Mouse (Mus musculus): ENCODE data around the gene Arhgap24.
A peak's percentile ranks its signal among the peaks of the same experiment; 100 is the strongest.

Arhgap24 gene

GRCm38 (mm10) chr5:102742554-102743255 is 261.5 kb downstream of the Arhgap24 start:
- DNase-seq (ENCODE audit: low read depth, low spot score) = no peak

DNA sequence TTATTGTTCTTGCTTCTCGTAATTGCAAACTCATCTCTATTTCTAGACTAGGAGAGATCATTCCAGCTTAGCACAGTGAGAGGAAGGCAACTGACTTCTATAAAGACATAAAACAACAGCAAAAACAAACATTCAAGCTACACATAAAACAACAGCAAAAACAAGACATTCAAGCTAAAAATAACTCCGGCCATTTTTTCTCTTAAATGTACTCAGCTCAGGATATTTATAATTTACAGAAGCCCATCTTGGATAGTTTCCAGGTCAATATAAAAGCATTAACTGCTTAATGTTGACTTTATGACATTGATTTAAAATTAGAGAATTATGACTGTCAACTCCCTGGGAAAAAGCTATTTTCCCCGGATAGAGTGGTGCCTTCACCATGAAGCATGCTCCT is 262.2 kb downstream of the Arhgap24 start:
- no peak for DNase-seq (ENCODE audit: low read depth, low spot score)

GRCm38 (mm10) chr5:102744051-102744450 is 262.9 kb downstream of the Arhgap24 start:
- DNase-seq (ENCODE audit: low read depth, low spot score) = no peak

- no peak for DNase-seq (ENCODE audit: low read depth, low spot score)
Observed at GRCm38 (mm10) chr5:102748146-102748545, 267.0 kb downstream of the Arhgap24 start.

- no peak for DNase-seq (ENCODE audit: low read depth, low spot score)
Observed at GRCm38 (mm10) chr5:102749020-102749419, 267.8 kb downstream of the Arhgap24 start.

GRCm38 (mm10) chr5:102750674-102751073 is 269.5 kb downstream of the Arhgap24 start:
- DNase-seq (ENCODE audit: low read depth, low spot score) = no peak

DNA sequence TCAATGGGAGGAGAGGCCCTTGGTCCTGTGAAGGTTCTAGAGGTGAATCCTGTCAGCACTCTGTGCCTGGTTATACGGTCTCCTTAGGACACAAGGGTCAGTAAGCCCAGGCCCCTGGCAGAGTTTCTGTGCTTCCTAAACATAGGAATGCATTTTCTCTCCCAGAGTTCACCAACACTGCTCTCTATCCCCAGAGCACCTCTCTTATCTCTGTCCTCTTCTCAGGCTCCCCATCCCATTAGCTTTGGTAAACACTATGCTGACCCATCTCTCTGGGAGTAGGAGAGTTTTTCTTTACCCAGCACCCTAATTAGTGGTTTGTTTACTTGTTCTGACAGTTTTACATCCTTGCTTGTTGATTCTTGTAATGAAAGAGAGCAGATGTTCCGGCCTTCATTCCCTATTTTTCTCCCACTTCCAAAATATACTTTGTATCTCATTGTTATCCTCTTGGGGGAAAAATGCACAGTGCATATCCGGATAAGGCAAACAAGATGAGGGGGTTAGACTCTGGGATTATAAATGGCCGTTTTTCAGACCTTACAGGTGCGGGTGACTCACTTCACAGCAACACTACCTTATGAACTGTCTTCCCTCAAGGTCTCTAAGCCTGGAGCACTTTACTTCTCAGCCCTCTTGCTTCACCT is 270.6 kb downstream of the Arhgap24 start:
- DNase-seq (ENCODE audit: low read depth, low spot score) = no peak

DNA sequence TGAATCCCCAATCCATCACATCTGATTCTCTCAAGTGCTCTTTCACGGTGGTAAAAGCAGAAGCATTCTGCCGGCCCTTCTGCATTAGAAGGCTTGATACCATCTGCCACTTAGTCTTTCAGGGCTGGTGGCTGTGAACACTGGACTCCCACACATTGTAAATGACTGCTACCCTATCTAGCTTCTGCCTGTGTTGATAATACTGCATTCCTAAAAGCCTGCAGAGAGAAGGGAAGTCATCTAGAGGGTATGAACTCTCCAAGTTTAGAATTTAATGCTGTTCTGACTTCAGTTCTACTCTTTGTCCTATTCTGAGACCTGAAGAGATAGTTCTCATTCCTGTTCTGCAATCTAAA is 271.1 kb downstream of the Arhgap24 start:
- no peak for DNase-seq (ENCODE audit: low read depth, low spot score)

GRCm38 (mm10) chr5:102757040-102757439 is 275.8 kb downstream of the Arhgap24 start:
- no peak for DNase-seq (ENCODE audit: low read depth, low spot score)

DNA sequence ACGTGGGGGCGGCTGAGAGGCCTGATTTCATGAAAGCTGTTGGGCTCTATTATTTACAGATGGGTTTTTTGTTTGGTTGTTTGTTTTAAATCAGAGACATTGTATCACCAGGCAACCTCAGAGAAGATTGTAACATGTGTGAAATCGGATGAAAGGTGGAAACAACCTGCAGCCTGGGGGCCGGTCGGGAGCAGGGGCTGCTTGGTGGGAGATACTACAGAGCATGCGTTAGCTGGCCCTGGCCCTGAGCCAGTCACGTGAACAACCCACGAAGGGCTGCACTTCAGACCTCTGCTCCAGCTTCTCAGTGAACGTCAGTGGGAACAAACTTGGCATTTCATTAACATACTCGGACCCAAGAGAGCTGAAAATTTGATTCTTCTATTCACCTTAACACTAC is 284.5 kb downstream of the Arhgap24 start:
- DNase-seq (ENCODE audit: low read depth, low spot score) = no peak

DNA sequence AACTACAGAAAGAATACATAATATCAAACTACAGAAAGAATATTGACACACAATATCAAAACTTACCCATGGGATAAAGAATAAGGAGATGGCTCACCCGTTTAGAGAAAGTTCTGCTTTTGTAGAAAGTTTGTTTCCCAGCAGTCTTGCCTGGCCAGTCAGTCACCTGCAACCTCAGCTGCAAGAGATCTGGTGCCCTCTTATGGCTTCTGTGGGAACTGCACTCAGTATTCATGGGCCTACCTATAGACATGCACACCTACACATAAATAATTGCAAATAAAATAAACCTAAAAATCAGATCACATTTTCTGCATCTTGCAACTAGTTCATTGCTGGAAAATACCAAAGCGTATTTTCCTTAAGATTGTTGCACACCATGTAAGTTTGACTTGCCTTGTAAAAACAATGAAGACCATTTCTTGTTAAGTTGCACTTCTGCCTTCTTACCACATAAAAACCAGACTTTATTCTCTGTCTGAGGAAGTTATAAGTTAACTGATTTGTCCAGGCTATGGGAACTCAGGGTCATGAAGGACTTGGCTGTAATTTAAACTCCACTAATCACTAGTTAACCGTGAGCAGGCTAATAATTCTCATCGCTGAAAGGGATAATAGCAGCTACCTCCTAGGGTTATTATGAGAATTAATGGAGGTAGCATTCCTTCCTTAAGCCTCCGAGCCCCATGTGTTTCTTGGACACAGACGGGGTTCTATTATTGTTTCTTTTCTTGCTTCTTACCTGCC is 285.3 kb downstream of the Arhgap24 start:
- peak; percentile 3 for DNase-seq (ENCODE audit: low read depth, low spot score)

GRCm38 (mm10) chr5:102767058-102767444 is 285.9 kb downstream of the Arhgap24 start:
- no peak for DNase-seq (ENCODE audit: low read depth, low spot score)

GRCm38 (mm10) chr5:102767822-102768221 is 286.6 kb downstream of the Arhgap24 start:
- DNase-seq (ENCODE audit: low read depth, low spot score) = no peak

- DNase-seq (ENCODE audit: low read depth, low spot score) = no peak
Observed at GRCm38 (mm10) chr5:102768385-102769080, 287.3 kb downstream of the Arhgap24 start.

GRCm38 (mm10) chr5:102770611-102771010 is 289.4 kb downstream of the Arhgap24 start:
- DNase-seq (ENCODE audit: low read depth, low spot score) = no peak

DNA sequence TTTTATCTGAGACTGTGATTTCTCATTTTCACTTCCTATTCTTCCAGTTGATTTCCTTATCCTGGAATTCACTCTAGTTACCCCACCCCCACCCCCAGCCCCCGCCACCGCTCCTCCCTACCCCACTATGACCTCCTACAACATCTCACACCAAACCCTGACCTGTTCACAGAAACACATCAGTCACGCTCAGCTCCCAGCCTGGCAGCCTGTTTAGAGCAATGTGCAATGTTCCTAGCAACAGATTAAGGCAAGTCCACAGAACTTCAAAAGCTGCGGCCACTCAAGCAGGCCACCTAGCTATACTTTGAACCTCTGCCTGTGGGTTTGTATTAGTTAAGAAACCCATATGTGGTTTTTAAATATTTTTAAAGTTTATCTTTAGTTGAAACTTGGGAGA is 293.3 kb downstream of the Arhgap24 start:
- DNase-seq (ENCODE audit: low read depth, low spot score) = no peak

GRCm38 (mm10) chr5:102777255-102777654 is 296.1 kb downstream of the Arhgap24 start:
- no peak for DNase-seq (ENCODE audit: low read depth, low spot score)

- no peak for DNase-seq (ENCODE audit: low read depth, low spot score)
Observed at GRCm38 (mm10) chr5:102777852-102778251, 296.7 kb downstream of the Arhgap24 start.

- no peak for DNase-seq (ENCODE audit: low read depth, low spot score)
Observed at GRCm38 (mm10) chr5:102778253-102778652, 297.1 kb downstream of the Arhgap24 start.

DNA sequence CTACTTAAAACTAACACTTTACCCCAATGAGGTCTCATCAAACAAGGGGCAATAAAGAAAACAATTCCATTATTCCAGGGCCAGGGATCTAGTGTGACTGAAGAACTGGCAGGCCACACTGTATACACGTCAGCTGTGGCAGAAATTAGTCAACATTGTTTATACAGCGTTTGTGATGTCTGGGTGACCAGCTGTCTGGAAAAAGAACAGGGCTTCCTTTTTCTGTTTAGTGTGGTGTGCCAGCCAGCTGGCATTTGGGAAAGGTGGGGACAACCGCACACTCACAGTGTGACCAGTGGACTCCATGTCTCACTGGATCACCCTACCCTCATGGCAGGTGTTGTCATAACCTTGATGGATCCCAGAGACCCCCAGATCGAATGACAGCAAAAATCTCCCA is 302.4 kb downstream of the Arhgap24 start:
- no peak for DNase-seq (ENCODE audit: low read depth, low spot score)

- no peak for DNase-seq (ENCODE audit: low read depth, low spot score)
Observed at GRCm38 (mm10) chr5:102786123-102786522, 304.9 kb downstream of the Arhgap24 start.

GRCm38 (mm10) chr5:102788437-102788836 is 307.2 kb downstream of the Arhgap24 start:
- no peak for DNase-seq (ENCODE audit: low read depth, low spot score)

Measured in A20 (cell line).